Mouse (Mus musculus): ENCODE measurements around the gene Ift20.
"Not testable (repeated sequence)": the region's sequence is repeated elsewhere in the genome, so short reads cannot be mapped to it uniquely, and the experiment has no call there.

The Ift20 gene

GRCm38 (mm10) chr11:78522481-78522997 lies 13.6 kb upstream of the Ift20 start:
- DNase-seq (ENCODE audit: low read depth, low spot score), result no peak

DNA sequence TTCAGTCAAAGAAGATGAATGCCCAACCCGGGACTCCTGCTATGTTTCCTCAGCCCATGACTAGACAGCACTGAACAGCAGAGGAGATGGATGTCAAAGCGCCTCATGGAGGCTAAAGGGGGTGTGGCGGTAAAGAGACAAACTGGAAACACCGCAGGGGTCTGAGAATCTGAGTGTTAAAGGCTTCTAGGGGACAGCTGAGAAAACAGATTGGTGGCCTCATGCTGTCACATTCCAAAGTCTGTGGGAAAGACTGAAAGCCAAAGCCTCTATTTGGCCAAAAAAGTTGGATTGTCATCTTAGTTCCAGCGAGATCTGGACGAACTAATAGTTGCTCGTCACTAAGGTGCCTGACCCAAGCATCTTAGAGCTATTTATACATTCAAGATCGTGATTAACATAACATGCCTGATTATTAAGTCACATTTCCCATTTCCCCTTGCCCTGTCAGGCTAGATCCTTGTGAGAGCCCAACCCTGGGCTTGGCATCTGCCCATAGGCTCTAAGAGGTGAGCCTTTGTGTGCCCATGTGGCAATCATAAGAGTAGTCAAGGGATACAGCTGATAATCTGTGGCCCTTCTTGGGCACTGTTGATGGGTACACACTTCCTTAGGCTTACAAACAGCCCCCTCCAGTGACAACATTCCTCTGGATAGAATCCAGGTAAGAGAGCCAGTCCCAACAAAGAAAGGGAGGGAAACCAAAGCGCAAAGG lies 12.8 kb upstream of the Ift20 start:
- no peak for DNase-seq (ENCODE audit: low read depth, low spot score)

DNA sequence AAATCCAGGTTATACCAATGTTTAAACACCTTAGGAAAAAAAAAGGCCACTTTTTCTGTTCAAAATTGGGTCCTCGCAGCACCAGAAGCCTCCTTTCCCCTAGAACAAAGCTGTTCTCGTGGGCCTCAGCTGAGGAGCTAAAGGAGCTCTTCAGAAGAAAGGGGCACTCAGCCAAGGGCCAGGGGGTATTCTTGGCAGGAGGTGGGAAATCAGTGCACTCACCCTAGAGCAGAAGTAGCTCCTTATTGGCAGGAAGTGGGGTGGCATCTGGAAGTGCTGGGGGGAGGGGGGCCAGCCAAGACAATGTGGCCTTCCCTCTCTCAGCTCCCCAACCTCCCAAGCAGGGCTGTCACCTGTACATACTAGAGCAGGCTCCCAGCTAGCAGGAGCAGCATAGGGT lies 11.3 kb upstream of the Ift20 start:
- DNase-seq (ENCODE audit: low read depth, low spot score), result no peak

GRCm38 (mm10) chr11:78528714-78529113 lies 7.4 kb upstream of the Ift20 start:
- DNase-seq (ENCODE audit: low read depth, low spot score), result no peak

- DNase-seq (ENCODE audit: low read depth, low spot score), result no peak
Observed at GRCm38 (mm10) chr11:78530001-78530400, 6.2 kb upstream of the Ift20 start.

DNA sequence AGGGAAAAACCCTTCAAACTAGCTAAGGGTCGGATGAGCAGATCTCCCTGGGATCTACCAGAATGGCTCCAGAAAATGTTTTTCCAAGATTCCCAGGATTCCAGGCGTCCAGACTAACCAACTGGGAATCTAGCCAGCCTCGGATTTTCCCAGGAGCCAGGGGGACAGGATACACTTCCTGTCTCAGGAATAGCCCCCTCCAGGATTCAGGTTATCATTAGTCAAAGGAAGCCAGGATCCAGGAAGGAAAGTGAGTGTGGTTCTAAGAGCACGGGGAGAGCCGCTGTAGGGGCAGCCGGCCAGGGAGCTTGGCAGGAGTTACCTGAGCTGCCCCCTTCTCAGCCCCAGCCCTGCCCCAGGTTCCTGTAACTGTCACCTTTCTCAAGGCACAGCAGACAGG lies 5.1 kb upstream of the Ift20 start:
- DNase-seq (ENCODE audit: low read depth, low spot score), result no peak

GRCm38 (mm10) chr11:78531515-78531914 lies 4.6 kb upstream of the Ift20 start:
- not testable (repeated sequence) for DNase-seq (ENCODE audit: low read depth, low spot score)

DNA sequence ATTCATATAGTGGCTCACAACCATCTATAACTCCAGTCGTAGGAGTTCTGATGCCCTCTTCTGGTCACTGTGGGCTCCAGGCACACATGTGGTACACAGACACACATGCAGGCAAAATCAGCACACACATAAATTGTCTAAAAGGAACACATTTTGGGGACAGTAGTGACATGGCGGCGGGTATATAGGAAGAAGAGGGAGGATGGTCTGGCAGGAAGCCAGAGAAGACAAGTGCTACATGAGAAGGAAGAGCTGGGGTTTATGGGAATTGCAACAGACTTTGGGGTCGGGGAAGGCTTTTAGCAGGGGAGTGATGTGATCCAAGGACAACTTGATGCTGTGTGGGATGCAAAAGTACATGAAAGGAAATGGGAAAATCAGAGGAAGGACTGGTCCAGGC lies 1.6 kb upstream of the Ift20 start:
- no peak for DNase-seq (ENCODE audit: low read depth, low spot score)

DNA sequence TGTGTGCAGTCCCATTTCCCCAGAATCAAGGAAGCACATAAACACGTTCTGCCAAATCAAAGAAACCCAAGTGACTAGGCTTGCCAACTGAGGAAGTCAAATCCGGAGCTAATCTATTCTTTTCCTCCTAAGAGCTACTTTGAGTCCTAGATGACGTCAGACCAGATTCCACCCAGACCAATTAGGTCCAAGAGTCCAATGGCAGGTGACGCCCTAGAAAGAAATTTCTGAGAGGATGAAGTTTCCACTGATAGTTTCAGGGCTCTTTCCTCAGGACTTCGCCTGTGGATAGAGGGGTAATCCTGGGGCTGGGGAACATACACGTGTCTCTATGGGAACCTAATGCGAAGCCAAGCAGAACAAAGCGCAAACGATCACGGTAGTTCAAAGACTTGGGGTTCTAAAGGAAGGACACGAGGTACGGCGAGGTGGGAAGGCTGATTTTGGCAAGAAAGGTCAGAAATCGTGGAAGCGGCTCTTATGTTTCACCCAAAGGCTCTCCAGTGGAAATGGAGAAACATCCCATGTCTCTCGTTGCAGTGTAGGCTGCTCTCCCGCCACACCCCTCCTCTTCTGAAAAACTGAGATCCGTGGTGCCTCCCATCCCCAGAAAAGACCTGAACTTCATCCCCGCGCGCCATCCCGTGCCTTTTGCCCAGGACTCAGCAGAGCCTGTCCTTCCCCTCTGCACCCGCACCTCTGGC lies 633 bp upstream of the Ift20 start:
- no peak for DNase-seq (ENCODE audit: low read depth, low spot score)

DNA sequence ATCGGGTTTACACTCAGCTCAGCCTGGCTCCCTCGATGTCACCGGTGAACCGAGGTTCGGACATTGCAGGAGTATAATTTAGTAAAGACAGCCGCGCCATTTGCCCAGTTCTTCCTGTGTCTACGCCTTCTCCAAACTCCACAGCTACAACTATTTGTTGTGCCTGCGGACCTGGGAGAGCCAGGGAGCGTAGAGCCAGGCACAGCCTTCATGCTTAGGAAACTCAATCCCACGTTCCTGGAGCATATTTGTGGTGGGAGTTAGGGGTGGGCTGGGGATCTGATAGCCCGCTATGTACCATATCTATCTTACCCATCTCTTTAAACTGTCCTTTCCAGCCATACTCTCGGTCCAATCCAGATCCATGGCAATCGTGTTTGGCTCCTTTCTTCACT lies 526 bp downstream of the Ift20 start:
- no peak for DNase-seq (ENCODE audit: low read depth, low spot score)

DNA sequence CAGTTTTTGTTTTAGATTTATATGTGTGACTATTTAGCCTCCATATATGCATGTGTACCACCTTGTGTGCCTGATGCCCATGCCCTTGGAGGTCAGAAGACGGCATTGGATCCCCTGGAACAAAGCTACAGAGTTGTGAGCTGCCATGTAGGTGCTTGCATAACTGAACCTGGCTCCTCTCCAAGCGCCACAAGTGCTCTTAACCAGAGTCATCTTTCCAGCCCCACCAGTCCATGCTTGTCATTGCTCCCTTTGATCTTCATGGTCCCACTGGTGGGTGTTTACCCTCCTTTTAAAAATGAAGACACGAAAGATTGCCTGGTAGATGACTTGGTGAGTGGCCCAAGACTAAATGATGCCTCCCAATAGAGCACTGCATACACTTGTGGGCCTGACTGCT lies 4.2 kb downstream of the Ift20 start:
- no peak for DNase-seq (ENCODE audit: low read depth, low spot score)

- DNase-seq (ENCODE audit: low read depth, low spot score), result no peak
Observed at GRCm38 (mm10) chr11:78544449-78545111, 8.4 kb downstream of the Ift20 start.

- DNase-seq (ENCODE audit: low read depth, low spot score), result no peak
Observed at GRCm38 (mm10) chr11:78545181-78545580, 9.0 kb downstream of the Ift20 start.

GRCm38 (mm10) chr11:78547718-78548460 lies 11.7 kb downstream of the Ift20 start:
- no peak for DNase-seq (ENCODE audit: low read depth, low spot score)

DNA sequence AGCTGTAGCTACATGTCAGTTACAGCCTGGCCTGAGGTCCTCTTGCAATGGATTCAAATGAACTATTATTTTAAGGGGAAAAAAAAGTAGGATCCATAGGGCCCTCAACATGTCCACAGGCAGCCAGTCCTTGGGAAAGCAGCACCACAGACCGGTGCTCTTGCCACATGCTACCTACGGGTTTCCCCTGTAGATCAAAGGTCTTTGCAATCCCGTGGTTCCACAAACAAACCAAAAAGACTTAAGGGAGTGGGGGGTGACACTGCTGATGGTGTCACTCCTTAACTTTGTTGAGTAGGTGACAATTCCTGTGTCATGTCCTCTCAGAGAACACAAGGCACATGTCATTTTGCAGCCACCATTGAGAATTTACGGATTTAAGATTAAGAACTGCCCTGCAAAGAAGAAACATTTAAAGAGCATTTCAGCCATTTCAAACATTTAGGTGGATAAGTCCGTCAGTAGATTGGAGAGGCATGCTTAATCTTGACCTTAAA lies 13.4 kb downstream of the Ift20 start:
- no peak for DNase-seq (ENCODE audit: low read depth, low spot score)

GRCm38 (mm10) chr11:78550168-78551058 lies 14.3 kb downstream of the Ift20 start, which contains the start of gene Tmem97:
Tmem97 (minus strand) TSS chr11:78550777.
- DNase-seq (ENCODE audit: low read depth, low spot score), result peak; percentile 88

DNA sequence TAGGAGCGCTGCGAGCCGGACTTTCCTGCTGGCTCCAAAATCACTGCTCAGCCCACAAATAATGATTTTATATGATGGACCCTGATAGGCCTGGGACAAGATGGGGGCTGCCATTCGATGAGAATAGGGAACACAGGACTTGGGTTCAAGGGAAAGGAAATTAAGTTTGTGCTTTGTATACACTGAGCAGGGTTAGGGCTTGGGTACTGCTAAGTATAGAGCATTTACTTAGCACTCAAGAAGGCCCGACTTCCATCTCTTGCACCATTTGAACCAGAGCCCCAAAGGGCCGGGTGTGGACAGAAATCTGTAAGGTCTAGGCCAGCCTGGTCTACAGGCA lies 14.9 kb downstream of the Ift20 start:
- no peak for DNase-seq (ENCODE audit: low read depth, low spot score)

DNA sequence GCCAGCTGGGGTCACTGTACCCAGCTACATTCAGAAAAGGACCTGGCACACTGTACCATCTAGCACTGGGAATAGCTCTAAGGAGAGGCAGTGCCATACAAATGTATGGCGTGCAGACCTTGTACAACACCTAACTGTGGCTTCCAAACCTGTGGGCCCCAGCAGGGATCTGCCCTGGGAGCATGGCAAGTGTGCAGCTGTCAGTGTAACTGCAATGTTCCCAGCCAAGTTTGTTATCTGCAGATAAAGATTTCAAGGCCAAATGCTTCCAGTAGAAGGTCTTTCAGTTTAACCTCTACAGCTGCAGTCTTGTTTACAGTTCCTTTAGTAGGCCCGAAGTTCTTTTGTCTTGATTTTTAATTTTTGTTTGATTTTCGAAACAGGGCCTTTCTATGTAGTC lies 19.5 kb downstream of the Ift20 start:
- DNase-seq (ENCODE audit: low read depth, low spot score), result no peak

GRCm38 (mm10) chr11:78556070-78556469 lies 19.9 kb downstream of the Ift20 start:
- DNase-seq (ENCODE audit: low read depth, low spot score), result no peak

GRCm38 (mm10) chr11:78557241-78557640 lies 21.1 kb downstream of the Ift20 start:
- no peak for DNase-seq (ENCODE audit: low read depth, low spot score)

GRCm38 (mm10) chr11:78560447-78560846 lies 24.3 kb downstream of the Ift20 start:
- peak; percentile 71 for DNase-seq (ENCODE audit: low read depth, low spot score)
